Mouse (Mus musculus): ENCODE results near the gene Gfod2.

Gene Gfod2

GRCm38 (mm10) chr8:105677891-105678290 lies 80.6 kb downstream of the Gfod2 start:
- DNase-seq (ENCODE audit: low spot score): no peak
